Mouse (Mus musculus) monocyte, adult 5-6 weeks (primary cell): ENCODE data around the gene Uba5. TPM values are rescaled to one million over a fixed set of nuclear protein-coding genes. Genes with fewer than 3 reads are reported as not detected.
A peak's percentile ranks its signal among the peaks of the same experiment; 100 is the strongest.

Source experiments
- ATAC-seq: fragments of 153-309, 156-312 bp; replicated peaks from 2 replicates; pipeline ENCODE4 v1.8.0; 2017; ENCODE audit warnings: mild to moderate bottlenecking; ENCODE audit not compliant: low TSS enrichment, insufficient number of reproducible peaks, severe bottlenecking, poor library complexity, low FRiP score
- total RNA-seq: library from RNA; stranded (forward); fragments of 200-1000, 200-491, 200-594 nt; gene quantifications from 3 replicates; pipeline ENCODE4 v1.2.3, GENCODE M21; 2017

Gene Uba5
- total RNA-seq, 1 experiment from 2014 or later, result 30.0 TPM

- peak; percentile 96 for ATAC-seq
Observed at GRCm38 (mm10) chr9:104001921-104002859, 60.7 kb downstream of the Uba5 start, which contains the start of gene Nphp3. Gene Nphp3, plus strand, starts transcription at chr9:104002544.

GRCm38 (mm10) chr9:104000601-104001000, 62.3 kb downstream of the Uba5 start:
- ATAC-seq, result no peak

Other genes starting within 250 kb of the Uba5 start
- 1.7 to 5.4 TPM (median 1.8 TPM) in 3 replicates for gene Nphp3, start 60.6 kb downstream of the Uba5 start, total RNA-seq
- gene Gm28305, start 22.5 kb downstream of the Uba5 start, total RNA-seq, result not detected in 3 replicates
- gene Acad11, start 243 bp upstream of the Uba5 start, total RNA-seq, result 5.3 to 12.4 TPM (median 6.5 TPM) in 3 replicates
- 0.29 TPM in 1 of 3 replicates, not detected in the others for gene Ackr4, start 63.8 kb upstream of the Uba5 start, total RNA-seq
- 47.2 to 73.2 TPM (median 72.4 TPM) in 3 replicates for gene Dnajc13, start 199.8 kb upstream of the Uba5 start, total RNA-seq